Mouse (Mus musculus): Measurements from ENCODE around the gene Gpr132. TPM values are rescaled to one million over a fixed set of nuclear protein-coding genes. Genes with fewer than 3 reads are reported as not detected.

The Gpr132 gene
- polyA plus RNA-seq (2015; fragmentation: Nextera tagmentation; extraction: Ambion mirVana) = 0.38 and 0.40 TPM in 2 replicates

GRCm38 (mm10) chr12:112868178-112869087 lies at the start of gene Gpr132:
Gpr132 (minus strand) TSS chr12:112868228.
- no peaks in the 10 kb centered on the region for H3K36me3 ChIP-seq (ENCODE audit: control insufficient read depth, insufficient read depth)
- H3K4me1 ChIP-seq (ENCODE audit: control insufficient read depth, low read depth, low read length) = no peaks in the 10 kb centered on the region
- no peak within 1 kb of the TSS for H3K9ac ChIP-seq (ENCODE audit: low read depth, low read length)
- H3K4me3 ChIP-seq (ENCODE audit: low read depth, low read length) = no peak within 1 kb of the TSS
- ATAC-seq (ENCODE audit: low read depth) = no peak
- no peak within 1 kb of the TSS for H3K27ac ChIP-seq (ENCODE audit: low read length)
- H3K27me3 ChIP-seq (ENCODE audit: control insufficient read depth, insufficient read depth, low read depth, low read length) = peaks cover 4% of the 10 kb centered on the region; the same call in 1 of the 2 replicates
- no peak within 1 kb of the TSS for H3K4me2 ChIP-seq (ENCODE audit: low read depth, low read length)
- no peaks in the 10 kb centered on the region for H3K9me3 ChIP-seq (replicated peaks; ENCODE audit: control insufficient read depth, low read length)
- WGBS (ENCODE audit: insufficient replicate concordance) = 47% methylated on average over 13 of the region's 13 CpGs

DNA sequence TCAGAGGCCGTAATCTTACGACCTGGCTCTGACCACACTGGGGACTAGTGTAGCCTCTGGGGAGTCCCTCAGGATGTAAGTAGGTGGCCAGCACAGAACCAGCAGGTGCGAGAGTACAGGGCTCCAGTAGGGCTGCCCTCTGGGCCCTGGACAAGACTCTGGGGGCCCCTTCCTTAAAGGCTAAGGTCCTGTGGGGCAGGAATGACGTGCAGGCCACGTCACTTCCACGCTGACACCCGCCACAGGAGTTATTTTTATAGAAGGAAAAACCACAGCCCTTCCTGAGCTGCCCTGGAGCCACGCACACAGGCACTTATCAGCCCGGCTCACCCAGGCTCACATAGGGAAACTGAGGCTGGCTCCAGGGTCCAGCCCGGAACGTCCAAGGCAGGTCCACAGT lies 49.5 kb upstream of the Gpr132 start:
- Histone ChIP-seq H3K9me3 (replicated peaks; ENCODE audit: control insufficient read depth, low read length) (no peaks in the 10 kb centered on the region), H3K4me1 (ENCODE audit: control insufficient read depth, low read depth, low read length) (no peaks in the 10 kb centered on the region), H3K27me3 (ENCODE audit: control insufficient read depth, insufficient read depth, low read depth, low read length) (no peaks in the 10 kb centered on the region), H3K36me3 (ENCODE audit: control insufficient read depth, insufficient read depth) (no peaks in the 10 kb centered on the region), H3K27ac (ENCODE audit: low read length) (no peak overlapping the region), H3K9ac (ENCODE audit: low read depth, low read length) (no peak overlapping the region), H3K4me3 (ENCODE audit: low read depth, low read length) (no peak overlapping the region), H3K4me2 (ENCODE audit: low read depth, low read length) (no peak overlapping the region)
- 19% methylated on average over 11 of the region's 11 CpGs for WGBS (ENCODE audit: insufficient replicate concordance)
- no peak for ATAC-seq (ENCODE audit: low read depth)

GRCm38 (mm10) chr12:112916698-112917400 lies 48.8 kb upstream of the Gpr132 start:
- Histone ChIP-seq H3K4me3 (ENCODE audit: low read depth, low read length) (no peak overlapping the region), H3K4me2 (ENCODE audit: low read depth, low read length) (no peak overlapping the region), H3K4me1 (ENCODE audit: control insufficient read depth, low read depth, low read length) (no peaks in the 10 kb centered on the region), H3K36me3 (ENCODE audit: control insufficient read depth, insufficient read depth) (no peaks in the 10 kb centered on the region), H3K9me3 (replicated peaks; ENCODE audit: control insufficient read depth, low read length) (no peaks in the 10 kb centered on the region), H3K27me3 (ENCODE audit: control insufficient read depth, insufficient read depth, low read depth, low read length) (no peaks in the 10 kb centered on the region), H3K27ac (ENCODE audit: low read length) (no peak overlapping the region), H3K9ac (ENCODE audit: low read depth, low read length) (no peak overlapping the region)
- ATAC-seq (ENCODE audit: low read depth) = no peak
- 73% methylated on average over 16 of the region's 16 CpGs for WGBS (ENCODE audit: insufficient replicate concordance)

GRCm38 (mm10) chr12:112915587-112915986 lies 47.6 kb upstream of the Gpr132 start:
- Histone ChIP-seq H3K27me3 (ENCODE audit: control insufficient read depth, insufficient read depth, low read depth, low read length) (no peaks in the 10 kb centered on the region), H3K4me3 (ENCODE audit: low read depth, low read length) (no peak overlapping the region), H3K36me3 (ENCODE audit: control insufficient read depth, insufficient read depth) (no peaks in the 10 kb centered on the region), H3K9me3 (replicated peaks; ENCODE audit: control insufficient read depth, low read length) (no peaks in the 10 kb centered on the region), H3K27ac (ENCODE audit: low read length) (no peak overlapping the region), H3K9ac (ENCODE audit: low read depth, low read length) (no peak overlapping the region), H3K4me1 (ENCODE audit: control insufficient read depth, low read depth, low read length) (no peaks in the 10 kb centered on the region), H3K4me2 (ENCODE audit: low read depth, low read length) (no peak overlapping the region)
- ATAC-seq (ENCODE audit: low read depth) = no peak
- WGBS (ENCODE audit: insufficient replicate concordance) = 66% methylated on average over 13 of the region's 13 CpGs

DNA sequence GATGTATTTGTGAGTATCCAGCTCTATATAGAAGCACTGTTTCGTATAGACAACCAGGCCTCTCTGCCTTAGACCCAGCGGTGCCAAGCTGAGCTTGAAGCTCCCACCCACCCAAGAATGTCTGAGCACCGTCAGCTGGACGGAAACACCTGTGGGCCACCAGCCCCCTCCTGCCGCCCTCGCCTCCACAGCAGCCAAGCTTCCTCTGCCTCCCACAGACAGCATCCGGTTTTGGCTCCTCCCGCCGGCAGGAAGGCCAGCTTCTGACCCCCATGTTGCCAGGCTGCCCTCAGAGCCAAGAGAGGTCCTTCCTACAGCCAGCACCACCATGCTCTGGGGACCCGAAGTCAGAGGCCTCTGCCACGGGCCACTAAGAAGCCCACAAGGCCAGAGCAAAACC lies 46.5 kb upstream of the Gpr132 start:
- 68% methylated on average over 11 of the region's 11 CpGs for WGBS (ENCODE audit: insufficient replicate concordance)
- Histone ChIP-seq H3K36me3 (ENCODE audit: control insufficient read depth, insufficient read depth) (no peaks in the 10 kb centered on the region), H3K4me2 (ENCODE audit: low read depth, low read length) (no peak overlapping the region), H3K27ac (ENCODE audit: low read length) (no peak overlapping the region), H3K4me1 (ENCODE audit: control insufficient read depth, low read depth, low read length) (no peaks in the 10 kb centered on the region), H3K27me3 (ENCODE audit: control insufficient read depth, insufficient read depth, low read depth, low read length) (no peaks in the 10 kb centered on the region), H3K4me3 (ENCODE audit: low read depth, low read length) (no peak overlapping the region), H3K9ac (ENCODE audit: low read depth, low read length) (no peak overlapping the region), H3K9me3 (replicated peaks; ENCODE audit: control insufficient read depth, low read length) (no peaks in the 10 kb centered on the region)
- no peak for ATAC-seq (ENCODE audit: low read depth)

GRCm38 (mm10) chr12:112912951-112913745 lies 45.1 kb upstream of the Gpr132 start:
- WGBS (ENCODE audit: insufficient replicate concordance) = 85% methylated on average over 28 of the region's 28 CpGs
- Histone ChIP-seq H3K27ac (ENCODE audit: low read length) (no peak overlapping the region), H3K9me3 (replicated peaks; ENCODE audit: control insufficient read depth, low read length) (no peaks in the 10 kb centered on the region), H3K27me3 (ENCODE audit: control insufficient read depth, insufficient read depth, low read depth, low read length) (no peaks in the 10 kb centered on the region), H3K4me2 (ENCODE audit: low read depth, low read length) (no peak overlapping the region), H3K4me3 (ENCODE audit: low read depth, low read length) (no peak overlapping the region), H3K36me3 (ENCODE audit: control insufficient read depth, insufficient read depth) (no peaks in the 10 kb centered on the region), H3K9ac (ENCODE audit: low read depth, low read length) (no peak overlapping the region), H3K4me1 (ENCODE audit: control insufficient read depth, low read depth, low read length) (no peaks in the 10 kb centered on the region)
- no peak for ATAC-seq (ENCODE audit: low read depth)

- no peaks in the 10 kb centered on the region for H3K36me3 ChIP-seq (ENCODE audit: control insufficient read depth, insufficient read depth)
- no peak overlapping the region for H3K4me3 ChIP-seq (ENCODE audit: low read depth, low read length)
- H3K4me2 ChIP-seq (ENCODE audit: low read depth, low read length) = no peak overlapping the region
- ATAC-seq (ENCODE audit: low read depth) = no peak
- no peaks in the 10 kb centered on the region for H3K27me3 ChIP-seq (ENCODE audit: control insufficient read depth, insufficient read depth, low read depth, low read length)
- WGBS (ENCODE audit: insufficient replicate concordance) = 69% methylated on average over 17 of the region's 17 CpGs
- no peaks in the 10 kb centered on the region for H3K4me1 ChIP-seq (ENCODE audit: control insufficient read depth, low read depth, low read length)
- H3K9ac ChIP-seq (ENCODE audit: low read depth, low read length) = no peak overlapping the region
- no peaks in the 10 kb centered on the region for H3K9me3 ChIP-seq (replicated peaks; ENCODE audit: control insufficient read depth, low read length)
- H3K27ac ChIP-seq (ENCODE audit: low read length) = no peak overlapping the region
These were observed 43.7 kb upstream of the Gpr132 start for GRCm38 (mm10) chr12:112911701-112912100.

DNA sequence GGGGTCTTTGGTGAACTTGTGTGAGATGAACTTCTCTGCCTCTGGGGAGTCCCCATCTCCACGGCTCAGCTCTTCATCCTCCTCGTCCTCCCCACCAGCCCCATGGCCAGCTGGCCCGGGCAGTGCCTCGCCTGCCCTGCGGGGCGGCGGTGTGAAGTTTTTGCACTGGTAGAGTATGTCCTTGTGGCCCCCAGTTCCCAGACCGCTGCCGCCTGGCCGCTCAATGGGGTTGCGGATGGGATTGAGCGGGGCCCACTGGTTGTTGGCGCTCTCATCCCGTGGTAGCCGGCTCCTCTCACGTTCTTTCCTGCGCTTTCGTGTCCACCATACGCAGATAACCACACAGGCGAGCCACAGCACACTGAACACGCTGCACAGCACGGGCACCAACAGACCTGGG lies 41.0 kb upstream of the Gpr132 start:
- ATAC-seq (ENCODE audit: low read depth) = no peak
- 81% methylated on average over 22 of the region's 22 CpGs for WGBS (ENCODE audit: insufficient replicate concordance)
- H3K4me1 ChIP-seq (ENCODE audit: control insufficient read depth, low read depth, low read length) = no peaks in the 10 kb centered on the region
- no peak overlapping the region for H3K4me3 ChIP-seq (ENCODE audit: low read depth, low read length)
- H3K27ac ChIP-seq (ENCODE audit: low read length) = no peak overlapping the region
- H3K36me3 ChIP-seq (ENCODE audit: control insufficient read depth, insufficient read depth) = no peaks in the 10 kb centered on the region
- no peak overlapping the region for H3K9ac ChIP-seq (ENCODE audit: low read depth, low read length)
- H3K27me3 ChIP-seq (ENCODE audit: control insufficient read depth, insufficient read depth, low read depth, low read length) = no peaks in the 10 kb centered on the region
- no peak overlapping the region for H3K4me2 ChIP-seq (ENCODE audit: low read depth, low read length)
- no peaks in the 10 kb centered on the region for H3K9me3 ChIP-seq (replicated peaks; ENCODE audit: control insufficient read depth, low read length)

Data from liver, embryonic 16.5 days (tissue).